ENCODE assay signal across 28 mouse cellular contexts in genomic region chr10:96430142-96430541, GRCm38 (mm10).
DNase-seq lines count a peak whose midpoint lies in the region; ATAC-seq lines count a peak whose summit lies in the region.
"Had no signal": no experiment of that assay in that cellular context is flagged by ENCODE, and none has a peak within 500 bp of the region (broad histone marks: within the 10 kb centered on the region; RNA-seq: fewer than 3 reads in every experiment).

No protein-coding gene starts in this region.

- DNase-seq in A20 (ENCODE audit: low read depth, low spot score) (peak; percentile 63), MN1 (ENCODE audit: low spot score) (no peak)
- no peak for DNase-seq in urinary bladder, postnatal 14 days (ENCODE audit: low spot score)
- DNase-seq: adrenal gland, adult 2 months; adrenal gland, postnatal 14 days; cerebellum, adult 11 months; cerebellum, adult 2 months; cerebellum, adult 9-11 months; cerebellum, postnatal 25 days; embryo, embryonic 11 days; gastrocnemius, postnatal 25 days; heart, adult 2 months; heart, postnatal 14 days; heart, postnatal 4 days had no signal

- ATAC-seq in common myeloid progenitor, adult 5-6 weeks (replicated peaks; ENCODE audit: low read depth, poor library complexity, severe bottlenecking) = peak; percentile 74
- ATAC-seq in megakaryocyte, adult 5-6 weeks (ENCODE audit: poor library complexity, severe bottlenecking) = peak; percentile 75
- ATAC-seq in neutrophil, adult 5-6 weeks (ENCODE audit: extremely low read depth, insufficient number of reproducible peaks, low FRiP score, poor library complexity, severe bottlenecking) = peak; percentile 85
- ATAC-seq in kidney, embryonic 14.5 days (ENCODE audit: low FRiP score, low TSS enrichment) = no peak
- ATAC-seq: CD4-positive, CD25-positive, alpha-beta regulatory T cell, adult 4 months; forebrain, embryonic 15.5 days had no signal

- WGBS in kidney, embryonic 14.5 days = 73% methylated on average over 3 of the region's 3 CpGs

- H3K4me1 ChIP-seq in kidney, embryonic 14.5 days (ENCODE audit: control insufficient read depth, insufficient read depth, low read length) = no peaks in the 10 kb centered on the region
- H3K4me1 ChIP-seq: embryonic facial prominence, embryonic 10.5 days; embryonic facial prominence, embryonic 13.5 days; forebrain, embryonic 12.5 days; forebrain, embryonic 15.5 days; heart, embryonic 10.5 days; heart, embryonic 13.5 days; hindbrain, embryonic 12.5 days; hindbrain, embryonic 15.5 days had no signal

- H3K27me3 ChIP-seq in kidney, embryonic 14.5 days (ENCODE audit: control insufficient read depth, insufficient read depth, low read length) = no peaks in the 10 kb centered on the region
- H3K27me3 ChIP-seq: embryonic facial prominence, embryonic 13.5 days; forebrain, embryonic 12.5 days; forebrain, embryonic 15.5 days; heart, embryonic 13.5 days; hindbrain, embryonic 12.5 days; hindbrain, embryonic 15.5 days had no signal

- no peak overlapping the region for H3K27ac ChIP-seq in kidney, embryonic 14.5 days (ENCODE audit: low read depth, low read length)
- H3K27ac ChIP-seq: embryonic facial prominence, embryonic 10.5 days; embryonic facial prominence, embryonic 13.5 days; forebrain, embryonic 12.5 days; forebrain, embryonic 15.5 days; heart, adult 2 months; heart, embryonic 10.5 days; heart, embryonic 13.5 days; hindbrain, embryonic 12.5 days; hindbrain, embryonic 15.5 days had no signal

- no peak overlapping the region for H3K4me3 ChIP-seq in kidney, embryonic 14.5 days (ENCODE audit: low read length)
- H3K4me3 ChIP-seq: embryonic facial prominence, embryonic 10.5 days; embryonic facial prominence, embryonic 13.5 days; erythroblast, embryonic 14.5 days; forebrain, embryonic 12.5 days; forebrain, embryonic 15.5 days; heart, adult 2 months; heart, embryonic 10.5 days; heart, embryonic 13.5 days; hindbrain, embryonic 12.5 days; hindbrain, embryonic 15.5 days had no signal

- no peak overlapping the region for H3K9ac ChIP-seq in kidney, embryonic 14.5 days (ENCODE audit: low read depth, low read length)
- H3K9ac ChIP-seq: embryonic facial prominence, embryonic 13.5 days; forebrain, embryonic 12.5 days; forebrain, embryonic 15.5 days; heart, embryonic 13.5 days; hindbrain, embryonic 12.5 days; hindbrain, embryonic 15.5 days had no signal

- H3K4me2 ChIP-seq in kidney, embryonic 14.5 days (replicated peaks; ENCODE audit: low read depth, low read length) = no peak overlapping the region
- H3K4me2 ChIP-seq: embryonic facial prominence, embryonic 13.5 days; forebrain, embryonic 12.5 days; forebrain, embryonic 15.5 days; heart, embryonic 13.5 days; hindbrain, embryonic 12.5 days; hindbrain, embryonic 15.5 days had no signal

- H3K9me3 ChIP-seq in kidney, embryonic 14.5 days (ENCODE audit: control insufficient read depth, low read length) = no peaks in the 10 kb centered on the region
- H3K9me3 ChIP-seq: embryonic facial prominence, embryonic 10.5 days; embryonic facial prominence, embryonic 13.5 days; forebrain, embryonic 12.5 days; forebrain, embryonic 15.5 days; heart, embryonic 10.5 days; heart, embryonic 13.5 days; hindbrain, embryonic 12.5 days; hindbrain, embryonic 15.5 days had no signal

- no peaks in the 10 kb centered on the region for H3K36me3 ChIP-seq in kidney, embryonic 14.5 days (ENCODE audit: control insufficient read depth, insufficient read depth, low read length)
- H3K36me3 ChIP-seq: embryonic facial prominence, embryonic 10.5 days; embryonic facial prominence, embryonic 13.5 days; forebrain, embryonic 12.5 days; forebrain, embryonic 15.5 days; heart, embryonic 10.5 days; heart, embryonic 13.5 days; hindbrain, embryonic 12.5 days; hindbrain, embryonic 15.5 days had no signal
